Mouse (Mus musculus) regulatory T cell (primary cell): ENCODE data around the gene Pitpnm2.

Experiments
- in situ Hi-C: fragments of 300-600 bp; cut with MboI, MseI; formaldehyde crosslinking; loops from one replicate; pipeline ENCODE4 v1.15.1; 2025; ENCODE audit warnings: high pct_unique_total_duplicates

Gene Pitpnm2

DNA sequence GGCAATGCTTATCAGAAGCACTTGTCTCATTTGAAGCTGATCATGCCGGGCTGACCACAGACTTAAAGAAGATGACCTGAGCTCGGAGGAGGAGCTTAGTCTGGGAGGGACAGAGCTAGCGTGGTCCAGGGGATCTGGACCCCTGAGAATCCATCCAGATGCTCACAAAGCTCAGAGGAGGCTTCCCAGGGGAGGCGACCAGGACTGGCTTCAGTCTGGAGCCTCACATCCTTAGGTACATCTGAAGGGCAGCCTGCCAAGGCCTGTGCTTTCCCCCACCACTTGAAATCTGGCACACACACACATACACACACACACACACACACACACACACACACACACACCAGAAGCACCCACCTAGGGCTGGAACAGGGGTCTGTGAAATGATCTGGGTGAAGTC lies 47.5 kb downstream of the Pitpnm2 start:
- in situ Hi-C loops: no loop called here

DNA sequence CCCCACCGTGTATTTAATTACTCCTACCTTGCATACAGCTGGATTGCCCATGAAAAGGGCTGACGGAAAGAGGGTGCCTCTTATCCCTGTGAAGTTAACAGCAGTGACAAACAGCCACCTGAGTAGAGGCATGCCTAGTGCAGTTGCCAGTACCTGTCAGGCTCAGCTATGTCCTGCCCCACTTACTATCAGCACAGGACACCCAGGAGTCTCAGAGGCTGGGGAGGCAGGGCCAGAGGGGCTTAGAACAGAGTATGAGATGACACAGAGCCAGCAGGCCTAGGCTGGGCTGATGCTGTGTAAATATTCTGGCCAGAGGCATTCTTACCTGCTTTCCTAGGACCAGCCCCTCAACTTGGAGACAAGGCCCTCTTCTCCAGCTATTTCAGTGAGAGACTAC lies 48.0 kb downstream of the Pitpnm2 start:
- in situ Hi-C loops: no loop called here

DNA sequence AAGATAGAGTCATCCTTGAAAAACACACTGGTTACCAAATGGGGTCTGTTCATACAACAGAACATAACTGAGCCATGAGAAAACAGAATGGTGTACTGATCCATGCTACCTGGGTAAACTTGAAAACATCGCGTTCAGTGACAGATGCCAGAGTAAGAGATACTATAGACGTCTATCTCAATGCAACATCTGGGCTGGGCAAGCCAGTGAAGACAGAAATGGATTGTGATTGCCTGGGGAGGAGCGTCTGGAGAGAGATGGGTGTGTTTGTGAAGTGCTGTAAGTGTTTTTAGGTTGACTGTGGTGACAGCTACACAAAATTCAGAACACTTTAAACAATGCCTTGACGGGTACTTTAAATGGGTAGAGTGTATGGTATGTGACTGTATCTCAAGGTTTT lies 48.7 kb downstream of the Pitpnm2 start:
- in situ Hi-C loops: no loop called here

DNA sequence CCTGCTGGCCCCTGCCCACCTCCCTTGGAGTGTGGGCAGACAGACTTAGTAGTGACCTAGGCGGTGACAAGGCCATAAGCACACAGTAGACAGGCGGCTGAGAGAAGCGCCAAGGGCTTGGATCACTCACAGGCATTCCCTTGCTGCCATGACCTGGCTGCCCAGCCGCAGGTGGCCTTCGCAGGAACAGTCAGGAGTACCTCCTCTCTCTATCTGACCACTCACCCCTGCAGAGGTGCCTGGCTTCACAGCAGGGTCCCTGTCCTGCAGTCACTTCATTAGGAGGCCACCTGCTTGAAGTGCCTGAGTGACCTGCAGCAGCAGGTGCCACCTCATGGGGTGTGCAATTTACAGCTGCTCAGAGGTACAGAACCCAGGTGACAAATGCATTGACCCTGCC lies 50.4 kb downstream of the Pitpnm2 start:
- in situ Hi-C loops: no loop called here

DNA sequence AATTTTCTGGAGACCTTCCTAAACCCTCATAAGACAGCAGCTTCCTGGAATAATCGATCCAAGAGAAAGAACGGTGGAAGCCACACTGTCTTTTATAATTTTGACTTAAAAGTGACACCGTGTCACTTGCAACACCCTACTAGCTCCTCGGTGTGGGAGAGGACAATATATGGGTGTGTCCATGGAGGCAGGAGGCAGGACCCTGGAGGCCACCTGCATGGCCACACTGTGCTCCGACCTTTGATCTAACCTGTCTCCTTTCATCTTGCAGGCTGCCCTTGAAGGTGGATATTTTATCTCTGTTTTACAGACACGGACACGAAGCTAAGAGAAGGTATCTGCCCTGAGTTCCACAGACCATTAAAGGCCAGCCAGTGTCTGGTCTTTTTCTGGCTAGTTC lies 51.1 kb downstream of the Pitpnm2 start:
- in situ Hi-C loops: no loop called here

DNA sequence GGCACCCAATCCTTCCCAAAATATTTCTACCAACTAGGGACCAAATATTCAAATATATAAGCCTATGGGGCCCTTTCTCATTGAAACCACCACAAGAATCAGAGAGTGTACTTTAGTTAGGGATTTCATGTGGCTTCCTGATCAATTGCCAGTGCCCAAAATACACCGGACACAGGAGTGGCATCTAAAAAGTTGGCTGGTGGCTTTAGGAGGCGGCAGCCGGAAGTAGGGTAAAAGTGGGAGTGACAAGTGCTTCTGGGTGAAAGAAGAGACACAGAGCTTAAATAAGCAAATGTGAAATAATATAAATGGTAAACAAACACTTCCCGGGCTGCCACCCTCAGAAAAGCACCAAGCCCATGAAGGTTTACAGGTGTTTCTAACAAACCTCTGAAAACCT lies 53.5 kb downstream of the Pitpnm2 start:
- in situ Hi-C loops: no loop called here

DNA sequence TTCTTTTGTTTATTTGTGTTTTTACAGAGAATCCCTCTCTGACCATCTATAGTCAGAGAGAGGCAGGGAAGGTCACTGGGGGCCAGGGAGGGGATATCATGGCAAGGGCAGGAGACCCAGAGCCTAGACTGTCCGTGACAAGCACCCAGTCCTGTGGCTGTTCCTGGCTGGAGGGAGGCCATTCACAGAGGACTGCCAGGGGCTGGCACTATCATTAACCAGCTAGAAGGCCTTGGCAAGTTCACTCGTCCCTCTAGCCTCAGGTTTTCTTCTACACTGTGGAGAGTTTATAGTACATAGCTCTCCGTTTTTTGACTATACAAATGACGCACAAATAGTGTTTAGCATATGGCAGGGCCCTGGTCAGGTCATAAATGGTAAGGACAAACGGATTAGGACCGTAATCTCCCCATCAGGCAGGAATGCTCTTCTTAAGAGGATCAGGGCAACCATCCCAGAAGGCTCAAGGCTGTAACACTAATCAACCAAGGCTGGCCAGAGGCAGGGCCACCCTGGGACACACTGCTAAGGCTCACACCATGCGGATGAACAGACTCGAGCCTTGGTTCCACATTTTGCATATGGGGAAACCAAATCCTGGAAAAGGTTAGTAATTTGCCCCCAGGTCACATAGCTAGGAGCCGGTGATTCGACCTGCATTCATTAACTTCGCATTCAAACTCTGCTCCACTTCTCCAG lies 55.0 kb downstream of the Pitpnm2 start:
- in situ Hi-C loops: no loop called here

DNA sequence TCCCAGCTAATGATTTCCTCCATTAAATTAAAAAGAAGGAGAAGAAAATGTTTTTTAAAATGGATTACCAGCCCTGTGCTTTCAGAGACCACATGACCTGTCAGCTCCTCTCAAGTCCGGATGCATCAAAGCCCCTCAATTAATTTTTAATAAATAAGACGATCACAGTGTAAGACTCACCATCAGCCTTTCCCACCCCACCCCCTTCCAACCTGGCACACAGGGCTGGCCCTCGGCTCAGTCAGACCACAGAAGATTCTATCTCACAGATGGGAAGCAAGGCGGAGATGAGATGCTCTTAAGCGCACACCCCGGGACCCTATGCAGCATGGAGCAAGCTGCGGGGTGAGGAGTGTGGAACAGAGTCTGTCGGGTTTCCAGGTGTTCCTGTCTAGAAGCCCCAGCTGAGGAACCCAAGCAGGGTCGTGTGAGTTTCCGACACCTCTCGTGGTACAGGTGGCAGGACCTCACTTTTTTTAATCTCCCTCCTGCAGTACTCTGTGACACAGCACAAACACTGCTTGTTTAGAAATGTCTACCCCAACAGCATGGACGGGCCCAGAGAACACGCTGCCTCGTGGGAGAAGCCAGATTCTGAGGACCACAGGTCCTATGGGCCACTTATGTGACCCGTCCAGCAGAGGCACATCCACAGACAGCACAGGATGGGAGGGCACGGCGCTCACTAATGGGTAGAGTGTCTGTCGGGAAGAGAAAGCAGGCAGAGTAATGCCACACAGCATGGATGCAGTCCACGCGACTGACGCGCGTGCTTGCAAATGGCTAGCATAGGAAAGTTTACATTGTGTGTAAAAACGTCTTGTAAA lies 56.1 kb downstream of the Pitpnm2 start:
- in situ Hi-C loops: no loop called here

DNA sequence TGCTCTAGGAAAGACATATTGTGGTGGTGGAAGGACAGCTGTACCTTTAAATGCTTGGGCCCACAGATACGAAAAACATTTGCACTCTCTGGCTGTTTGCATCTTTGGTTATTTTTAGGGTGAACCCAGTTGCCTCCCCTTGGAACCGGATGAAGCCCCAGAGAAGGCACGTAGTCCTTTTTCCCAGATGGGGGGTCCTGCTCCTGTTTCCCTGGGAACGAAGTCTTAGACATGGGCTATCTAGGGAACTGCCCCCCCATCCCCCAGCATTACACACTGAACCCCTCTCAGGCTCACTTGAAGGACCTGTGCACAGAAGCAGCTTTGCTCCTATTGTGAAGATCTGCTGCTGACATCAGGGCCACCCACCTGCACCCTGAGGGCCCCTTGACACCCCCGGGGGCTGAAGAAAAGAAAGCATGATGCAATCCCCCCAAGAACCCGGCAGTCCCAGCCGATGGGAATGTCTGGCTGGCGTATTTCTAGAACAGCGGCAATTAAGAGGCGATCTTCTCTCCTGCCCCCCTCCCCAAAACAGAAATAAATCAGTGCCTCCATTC lies 56.8 kb downstream of the Pitpnm2 start:
- in situ Hi-C loops: no loop called here

DNA sequence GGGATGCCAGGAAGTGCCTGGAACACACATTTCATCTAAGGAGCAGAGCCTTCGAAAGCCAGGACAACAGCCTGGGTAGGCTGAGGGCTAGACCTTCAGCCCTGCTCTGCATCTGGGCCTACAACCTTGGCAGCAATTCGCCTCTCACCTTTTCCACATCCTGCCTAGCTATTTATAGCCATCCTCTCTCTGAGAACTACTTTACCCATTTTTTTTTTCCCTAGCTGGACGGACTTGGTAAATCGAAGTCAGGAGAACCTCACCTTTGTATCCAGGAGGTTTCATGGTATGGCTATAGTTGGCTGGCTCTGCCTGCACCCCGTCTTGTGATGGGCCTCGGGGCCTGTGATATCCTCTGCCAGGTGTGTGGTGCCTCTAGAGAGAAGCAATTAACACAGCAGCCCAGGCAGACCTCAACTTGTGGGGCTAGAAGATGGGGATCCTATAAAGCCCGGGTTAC lies 57.3 kb downstream of the Pitpnm2 start:
- in situ Hi-C loops: no loop called here

DNA sequence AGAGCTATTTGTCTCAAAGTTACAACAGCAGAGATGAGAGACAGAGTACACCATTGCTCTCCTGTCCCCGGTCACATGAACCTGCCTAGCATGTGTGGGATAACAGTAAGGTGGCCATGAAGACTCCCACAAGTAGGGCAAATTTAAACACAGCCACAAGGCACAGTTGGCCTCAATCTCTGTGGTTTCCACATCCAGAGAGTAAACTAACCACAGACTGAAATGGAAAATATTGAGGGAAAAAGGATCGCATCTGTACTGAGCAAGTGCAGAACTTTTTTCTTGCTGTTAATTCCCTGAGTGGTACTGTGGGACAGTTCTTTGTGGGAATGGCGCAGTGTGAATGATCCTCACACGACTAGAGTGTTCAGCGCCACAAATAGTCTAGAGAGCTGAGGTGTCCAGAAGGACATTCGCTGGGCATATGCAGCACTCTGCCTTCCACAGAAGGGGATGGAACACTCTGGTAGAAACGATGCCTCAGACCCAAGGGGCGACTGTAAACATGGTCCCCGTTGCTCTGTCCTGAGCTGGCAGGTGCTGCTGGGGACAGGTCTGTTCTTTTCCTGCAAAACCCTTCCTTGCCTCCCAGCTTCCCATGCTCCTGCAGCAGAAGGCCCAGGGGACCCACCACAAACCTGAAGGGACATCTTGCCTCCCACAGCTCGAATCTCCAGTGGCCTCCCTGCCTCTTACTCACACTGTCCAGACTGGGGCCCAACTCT lies 59.3 kb downstream of the Pitpnm2 start:
- in situ Hi-C loops: no loop called here

DNA sequence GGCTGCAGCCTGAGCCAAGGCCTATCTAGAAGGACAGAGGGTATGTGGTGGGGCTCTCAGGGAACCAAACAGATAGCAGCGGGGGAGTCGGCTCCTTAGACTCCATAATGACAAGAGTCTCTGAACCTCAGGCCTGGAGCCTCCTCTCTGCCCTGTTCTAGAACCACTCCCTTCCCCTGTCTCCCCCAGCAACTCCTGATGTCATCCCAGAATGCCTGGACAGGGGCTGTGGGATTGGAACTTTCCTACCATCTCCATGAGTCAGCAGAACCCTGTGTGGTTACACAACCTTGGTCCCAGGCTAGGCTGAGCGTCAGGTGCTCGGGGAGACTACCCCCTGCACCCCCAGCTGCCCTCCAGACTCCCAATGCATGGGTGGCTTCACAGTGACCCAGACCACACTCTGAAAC lies 60.0 kb downstream of the Pitpnm2 start:
- in situ Hi-C loops: loop anchor here (10.0 kb wide), 1 partner anchor 285 kb away; the partner anchor contains the start of gene Rilpl2

DNA sequence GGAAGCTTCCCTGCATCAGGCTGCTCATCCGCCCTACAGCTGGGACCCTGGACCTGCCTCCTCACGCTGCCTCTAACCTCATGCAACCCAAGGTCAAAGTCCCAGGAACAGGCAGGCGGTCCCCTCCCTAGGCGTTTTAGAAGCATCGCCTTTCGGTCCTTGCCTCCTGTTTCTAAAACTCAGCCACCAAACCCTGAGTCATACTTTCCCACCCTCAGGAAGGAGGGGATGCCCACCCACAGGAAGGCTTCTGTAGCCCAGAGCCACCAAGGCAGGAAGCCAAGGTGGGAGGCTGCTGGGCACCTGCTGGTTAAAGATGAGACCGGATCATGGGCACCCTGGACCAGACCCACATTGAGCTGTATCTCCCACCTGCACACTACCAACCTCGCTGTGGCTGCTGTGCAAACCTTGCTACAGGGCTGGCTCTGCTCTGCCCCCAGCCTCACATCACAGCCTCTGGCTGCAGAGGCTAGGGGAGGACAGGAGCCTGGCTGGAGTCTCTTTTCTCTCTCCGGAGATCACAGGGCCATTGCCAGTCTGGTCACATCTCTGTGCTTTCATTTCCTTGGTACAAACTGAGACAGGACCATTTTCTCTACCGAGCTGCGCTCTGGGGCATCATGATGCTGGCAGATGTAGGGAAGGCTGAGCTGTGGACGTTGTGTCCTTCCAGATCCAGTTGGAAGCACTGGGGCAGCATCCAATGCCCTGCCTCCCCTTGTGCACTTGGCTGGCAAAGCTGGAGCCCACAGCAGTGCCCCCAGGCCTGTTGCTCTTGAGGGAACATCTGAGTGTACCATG lies 61.9 kb downstream of the Pitpnm2 start:
- in situ Hi-C loops: loop anchor here (10.0 kb wide), 1 partner anchor 287 kb away; the partner anchor contains the start of gene Rilpl2

DNA sequence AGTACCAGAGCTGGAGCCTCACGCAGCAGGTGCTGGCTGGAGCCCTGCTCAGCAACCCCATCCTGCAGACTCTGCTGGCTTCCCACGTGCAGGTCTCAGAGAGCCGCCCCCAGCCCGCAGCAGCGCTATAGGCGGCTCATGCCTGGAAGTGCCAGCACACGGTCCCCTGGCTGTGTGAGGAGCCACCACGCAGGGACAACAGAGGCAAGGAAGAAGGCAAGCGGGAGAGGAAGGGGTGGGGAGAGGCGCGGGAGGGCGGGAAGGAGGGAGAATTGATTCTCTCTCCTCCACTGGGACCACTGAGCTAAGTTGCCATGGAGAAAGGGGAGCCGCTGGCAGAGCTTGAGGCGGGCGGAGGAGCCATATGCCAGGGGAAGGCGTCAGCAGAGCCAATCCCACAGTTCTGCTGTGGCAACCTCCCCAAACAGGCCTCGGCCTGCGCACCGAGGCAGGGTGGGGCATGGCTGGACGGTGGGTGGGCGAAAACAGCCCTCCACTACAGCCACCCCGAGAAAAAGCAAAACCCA lies 62.5 kb downstream of the Pitpnm2 start:
- in situ Hi-C loops: loop anchor here (10.0 kb wide), 1 partner anchor 288 kb away; the partner anchor contains the start of gene Rilpl2

DNA sequence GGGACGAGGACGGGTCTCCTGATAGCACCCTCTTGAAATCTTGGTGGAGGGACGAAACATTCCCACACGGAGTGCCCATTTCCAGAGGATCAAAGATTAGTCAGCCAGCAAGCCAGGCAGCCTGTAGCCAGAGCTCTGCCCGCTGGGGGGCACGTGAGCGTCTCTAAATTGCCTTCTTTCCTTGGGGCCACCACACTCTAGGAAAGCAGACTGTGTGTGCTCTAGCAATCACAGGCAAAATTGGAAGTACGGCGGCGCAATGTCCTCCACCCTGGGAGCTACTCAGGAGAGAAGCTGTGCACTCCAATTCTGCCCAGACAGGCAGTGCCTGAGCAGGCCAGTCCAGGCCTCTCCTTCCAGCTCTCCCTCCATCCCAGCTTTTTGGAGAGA lies 63.1 kb downstream of the Pitpnm2 start:
- in situ Hi-C loops: loop anchor here (10.0 kb wide), 1 partner anchor 288 kb away; the partner anchor contains the start of gene Rilpl2

DNA sequence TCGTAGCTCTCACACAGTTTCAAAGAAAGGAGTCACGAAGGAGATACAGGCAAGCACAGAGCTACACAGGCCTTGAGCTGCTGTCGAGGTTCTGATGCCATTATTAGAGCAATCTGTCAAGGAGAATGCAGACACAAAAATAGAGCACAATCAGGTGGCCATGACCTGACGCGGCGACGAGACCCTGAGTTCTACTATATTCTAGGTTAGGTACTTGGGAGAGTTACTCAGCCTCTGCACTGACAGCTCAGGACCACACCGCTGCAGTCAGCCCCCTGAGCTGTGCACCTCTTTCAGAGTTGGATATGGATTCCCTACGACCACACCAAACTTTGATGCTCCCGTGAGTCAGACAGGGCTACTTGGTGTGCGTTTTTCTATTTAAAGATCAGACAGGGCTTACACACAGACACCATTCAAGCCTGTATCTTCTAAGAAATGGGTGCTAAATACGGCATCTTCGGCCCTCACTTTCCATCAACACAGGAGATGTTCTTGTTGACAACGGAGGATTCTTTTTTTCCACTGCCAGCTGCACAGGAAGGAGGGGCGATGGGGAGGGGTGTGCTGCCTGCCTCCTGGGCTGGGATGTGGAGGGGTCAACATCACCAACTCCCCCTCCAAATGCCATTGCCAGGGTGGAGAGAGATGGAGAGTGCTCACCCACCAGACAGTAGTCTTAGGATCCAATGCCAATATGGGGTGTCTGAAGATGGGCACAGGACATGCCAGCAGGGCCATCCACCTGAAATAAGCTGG lies 63.7 kb downstream of the Pitpnm2 start:
- in situ Hi-C loops: loop anchor here (10.0 kb wide), 1 partner anchor 289 kb away; the partner anchor contains the start of gene Rilpl2

DNA sequence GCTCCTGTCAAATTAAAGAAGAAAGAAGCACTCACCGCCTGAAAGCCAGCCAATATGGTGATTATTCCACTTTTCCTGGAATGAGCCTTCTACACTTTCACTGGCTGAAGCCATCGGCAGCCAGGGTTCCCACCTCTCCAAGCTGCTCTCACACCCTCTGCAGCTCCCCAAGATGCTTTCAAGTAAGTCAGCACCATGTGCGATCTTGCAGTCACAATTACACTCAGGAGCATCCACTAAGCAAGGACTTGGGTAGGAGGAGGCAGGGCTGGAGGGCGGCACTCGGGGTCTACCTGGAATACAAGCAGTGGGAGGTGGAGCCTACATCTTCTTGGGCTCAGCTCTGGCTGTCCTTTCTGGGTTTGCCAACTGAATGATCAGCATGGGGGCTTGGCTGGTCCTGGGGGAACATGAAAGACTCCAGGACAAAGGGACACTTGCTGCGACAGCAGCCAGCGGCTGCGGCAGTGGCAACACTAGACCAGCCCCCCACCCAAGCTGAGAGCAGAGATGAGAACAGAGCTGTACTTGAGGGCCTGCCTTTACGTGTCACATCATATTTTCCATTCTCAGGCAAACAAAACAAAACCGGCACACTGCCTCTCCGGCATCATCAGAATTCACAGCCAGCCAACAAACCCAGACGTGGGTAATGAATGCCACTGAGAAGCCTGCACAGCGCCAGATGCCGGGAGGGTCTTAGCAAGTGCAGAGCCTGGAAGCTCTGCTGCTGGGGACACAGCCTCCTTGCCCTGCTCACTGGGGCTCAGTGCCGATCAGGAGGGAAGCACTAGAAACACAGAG lies 64.5 kb downstream of the Pitpnm2 start:
- in situ Hi-C loops: loop anchor here (10.0 kb wide), 1 partner anchor 290 kb away; the partner anchor contains the start of gene Rilpl2

DNA sequence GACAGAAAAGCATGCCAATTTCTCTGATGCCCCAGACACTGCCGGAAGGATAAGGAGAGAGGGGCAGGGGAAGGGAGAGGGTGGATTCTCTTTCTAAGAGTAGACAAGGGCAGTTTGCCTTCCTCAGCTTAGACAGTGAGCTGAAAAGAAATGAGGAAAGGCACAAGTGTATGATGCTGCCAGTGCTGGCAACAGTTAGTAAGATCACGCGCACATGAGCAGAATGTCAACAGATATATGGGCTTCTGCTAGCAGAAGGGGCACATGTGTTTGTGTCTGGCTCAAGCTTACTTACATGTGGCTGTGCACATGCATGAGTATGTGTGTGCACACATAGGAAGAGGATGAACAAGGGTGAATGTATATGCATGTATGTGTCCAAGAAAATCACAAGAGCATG lies 65.4 kb downstream of the Pitpnm2 start:
- in situ Hi-C loops: loop anchor here (10.0 kb wide), 1 partner anchor 291 kb away; the partner anchor contains the start of gene Rilpl2

DNA sequence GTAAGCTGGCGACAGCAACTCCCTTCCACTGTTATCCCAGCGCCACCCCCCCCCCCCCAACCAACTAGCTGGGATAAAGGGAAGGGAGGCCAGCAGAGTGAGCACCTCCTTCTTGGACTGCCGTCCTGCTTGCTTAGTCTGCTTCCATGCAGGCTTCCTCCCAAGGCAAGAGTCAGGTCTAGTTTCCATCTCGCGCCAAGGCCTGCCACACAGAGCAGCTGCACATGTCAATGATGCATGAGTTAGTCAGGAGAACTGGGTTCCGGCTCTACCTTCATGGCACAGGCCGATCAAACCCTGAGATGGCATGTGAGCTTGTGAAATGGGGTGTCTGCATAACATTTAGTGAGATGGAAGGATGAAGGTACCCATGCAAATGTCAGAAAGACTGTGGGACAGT lies 66.9 kb downstream of the Pitpnm2 start:
- in situ Hi-C loops: loop anchor here (10.0 kb wide), 1 partner anchor 292 kb away; the partner anchor contains the start of gene Rilpl2
